Mouse (Mus musculus) liver, embryonic 16.5 days (tissue): ENCODE measurements around the gene ccdc198. TPM values are rescaled to one million over a fixed set of nuclear protein-coding genes. Genes with fewer than 3 reads are reported as not detected.
"Not testable (repeated sequence)": the region's sequence is repeated elsewhere in the genome, so short reads cannot be mapped to it uniquely, and the experiment has no call there.

Source experiments
- ATAC-seq: fragments of 200-750 bp; cut with Nextera tagmentation; 2 replicates; pipeline ENCODE4 v1.8.0; 2017; ENCODE audit warnings: low read depth, mild to moderate bottlenecking, moderate number of reproducible peaks, moderate library complexity
- H3K27ac ChIP-seq: fragments of 300-500 bp; sonication (generic); 2 replicates; pipeline ENCODE4 v1.5.1; 2014; ENCODE audit warnings: mild to moderate bottlenecking, low read length
- H3K27me3 ChIP-seq: fragments of 300-500 bp; sonication (generic); 2 replicates; pipeline ENCODE4 v1.6.1; 2014; ENCODE audit warnings: low read depth, low read length, mixed read lengths; ENCODE audit not compliant: control insufficient read depth, insufficient read depth
- H3K36me3 ChIP-seq: fragments of 300-500 bp; sonication (generic); 2 replicates; pipeline ENCODE4 v1.6.1; 2014; ENCODE audit warnings: mild to moderate bottlenecking; ENCODE audit not compliant: control insufficient read depth, insufficient read depth
- H3K4me1 ChIP-seq: fragments of 300-500 bp; sonication (generic); 2 replicates; pipeline ENCODE4 v1.6.1; 2014; ENCODE audit warnings: low read depth, low read length, mixed read lengths; ENCODE audit not compliant: control insufficient read depth
- H3K4me2 ChIP-seq: fragments of 300-500 bp; sonication (generic); 2 replicates; pipeline ENCODE4 v1.6.1; 2014; ENCODE audit warnings: low read depth, low read length, mixed read lengths
- H3K4me3 ChIP-seq: fragments of 300-500 bp; sonication (generic); 2 replicates; pipeline ENCODE4 v1.5.1; 2014; ENCODE audit warnings: low read depth, mild to moderate bottlenecking, low read length
- H3K9ac ChIP-seq: fragments of 300-500 bp; sonication (generic); 2 replicates; pipeline ENCODE4 v1.6.1; 2014; ENCODE audit warnings: low read depth, low read length
- H3K9me3 ChIP-seq: fragments of 300-500 bp; sonication (generic); replicated peaks from 2 replicates; pipeline ENCODE4 v1.6.1; 2016; ENCODE audit warnings: low read length; ENCODE audit not compliant: control insufficient read depth
- WGBS: fragments of 180-500 bp; shearing (Covaris S2); extraction: QIAGEN DNeasy Blood & Tissue Kit; methylation state at CpG from one replicate; pipeline ENCODE4 v1.1.7; 2014; ENCODE audit not compliant: insufficient replicate concordance; 5-methylcytosine and 5-hydroxymethylcytosine counted together
- polyA plus RNA-seq: library from polyadenylated mRNA; unstranded; fragments of >200 nt; fragmentation: Nextera tagmentation; extraction: Ambion mirVana; gene quantifications from 2 replicates; pipeline ENCODE4 v1.2.1, GENCODE M21; 2015

ccdc198 gene
- polyA plus RNA-seq: 0.91 and 1.2 TPM in 2 replicates

DNA sequence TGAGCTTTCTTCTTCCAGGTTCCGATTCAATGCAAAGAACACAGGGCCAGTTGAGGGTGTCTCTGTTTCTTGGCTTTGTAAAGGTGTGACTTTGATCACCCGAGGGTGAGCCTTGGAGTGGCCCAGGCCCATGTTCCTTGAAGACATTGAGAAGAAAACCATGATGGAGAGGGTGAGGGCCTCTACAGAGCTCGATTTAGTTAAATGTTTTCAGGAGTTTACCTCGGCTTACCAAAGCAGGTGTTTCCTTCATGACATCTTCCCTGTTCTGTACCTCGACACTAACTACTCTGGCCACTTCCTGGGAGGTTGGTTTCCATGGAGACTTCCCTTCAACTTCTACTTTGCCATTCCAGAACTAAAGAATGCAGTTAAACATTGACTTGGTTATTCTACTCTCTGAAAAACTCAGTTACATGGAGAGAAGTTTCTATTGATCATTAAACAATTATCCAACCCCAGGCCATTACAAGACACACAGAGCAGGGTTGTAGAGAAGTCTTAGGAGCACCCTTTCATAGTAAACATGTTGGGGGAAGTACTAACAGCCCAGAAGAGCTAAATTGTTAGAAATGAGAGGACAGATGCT, at the start of gene ccdc198:
ccdc198 (minus strand) TSS at position 349 of the 589 bp plus-strand sequence.
- no peak for ATAC-seq
- no peak within 1 kb of the TSS for H3K9ac ChIP-seq
- no peaks in the 10 kb centered on the region for H3K9me3 ChIP-seq
- H3K27ac ChIP-seq: no peak within 1 kb of the TSS
- no peaks in the 10 kb centered on the region for H3K36me3 ChIP-seq
- 34% methylated on average over 5 of the region's 5 CpGs for WGBS
- no peak within 1 kb of the TSS for H3K4me2 ChIP-seq
- no peaks in the 10 kb centered on the region for H3K4me1 ChIP-seq
- no peak within 1 kb of the TSS for H3K4me3 ChIP-seq
- no peaks in the 10 kb centered on the region for H3K27me3 ChIP-seq

- Histone ChIP-seq H3K36me3 (no peaks in the 10 kb centered on the region), H3K27me3 (no peaks in the 10 kb centered on the region), H3K4me3 (no peak overlapping the region), H3K9me3 (no peaks in the 10 kb centered on the region), H3K4me1 (no peaks in the 10 kb centered on the region), H3K4me2 (no peak overlapping the region), H3K9ac (no peak overlapping the region), H3K27ac (no peak overlapping the region)
- no peak for ATAC-seq
- 47% methylated on average over 4 of the region's 4 CpGs for WGBS
Measured at GRCm38 (mm10) chr14:49293802-49294449, 48.7 kb upstream of the ccdc198 start.

GRCm38 (mm10) chr14:49290029-49290745, 44.9 kb upstream of the ccdc198 start:
- Histone ChIP-seq H3K9me3 (no peaks in the 10 kb centered on the region), H3K27me3 (no peaks in the 10 kb centered on the region), H3K4me3 (no peak overlapping the region), H3K4me2 (no peak overlapping the region), H3K36me3 (no peaks in the 10 kb centered on the region), H3K4me1 (no peaks in the 10 kb centered on the region), H3K9ac (no peak overlapping the region), H3K27ac (no peak overlapping the region)
- 62% methylated on average over 3 of the region's 3 CpGs for WGBS
- ATAC-seq: no peak

- H3K9ac ChIP-seq: no peak overlapping the region
- no peaks in the 10 kb centered on the region for H3K27me3 ChIP-seq
- no peak overlapping the region for H3K4me2 ChIP-seq
- ATAC-seq: no peak
- no peaks in the 10 kb centered on the region for H3K9me3 ChIP-seq
- H3K4me3 ChIP-seq: no peak overlapping the region
- H3K36me3 ChIP-seq: no peaks in the 10 kb centered on the region
- H3K4me1 ChIP-seq: no peaks in the 10 kb centered on the region
- 53% methylated on average over 7 of the region's 7 CpGs for WGBS
- H3K27ac ChIP-seq: no peak overlapping the region
Measured at GRCm38 (mm10) chr14:49283784-49284655, 38.7 kb upstream of the ccdc198 start.

DNA sequence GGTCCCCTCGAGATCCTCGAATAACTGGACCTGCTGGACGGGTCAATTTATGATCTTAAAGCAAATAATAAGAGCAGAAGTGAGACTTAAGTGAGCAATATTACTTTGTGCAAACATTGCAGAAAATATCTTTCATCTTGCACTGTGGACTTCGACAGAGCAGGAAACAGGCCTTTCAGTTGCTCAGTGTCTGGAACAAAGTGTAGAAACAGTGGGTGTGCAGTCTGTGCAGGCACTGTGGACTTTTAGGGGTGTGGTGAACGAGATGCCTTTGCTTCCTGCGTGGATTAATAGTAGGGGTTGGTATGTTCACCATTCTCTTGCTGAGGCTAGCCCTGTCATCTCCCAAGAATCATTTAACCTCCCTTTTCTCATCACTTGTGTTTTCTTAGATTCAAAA, 33.6 kb upstream of the ccdc198 start:
- Histone ChIP-seq H3K4me1 (no peaks in the 10 kb centered on the region), H3K36me3 (no peaks in the 10 kb centered on the region), H3K4me2 (no peak overlapping the region), H3K9me3 (no peaks in the 10 kb centered on the region), H3K4me3 (no peak overlapping the region), H3K27me3 (no peaks in the 10 kb centered on the region), H3K27ac (no peak overlapping the region), H3K9ac (no peak overlapping the region)
- 51% methylated on average over 6 of the region's 6 CpGs for WGBS
- ATAC-seq: no peak

GRCm38 (mm10) chr14:49278479-49278878, 33.2 kb upstream of the ccdc198 start:
- H3K4me3 ChIP-seq, H3K9ac ChIP-seq, ATAC-seq, H3K4me1 ChIP-seq, H3K27ac ChIP-seq, H3K36me3 ChIP-seq, H3K4me2 ChIP-seq, H3K27me3 ChIP-seq, H3K9me3 ChIP-seq: not testable (repeated sequence)
- 55% methylated on average over 9 of the region's 9 CpGs for WGBS

DNA sequence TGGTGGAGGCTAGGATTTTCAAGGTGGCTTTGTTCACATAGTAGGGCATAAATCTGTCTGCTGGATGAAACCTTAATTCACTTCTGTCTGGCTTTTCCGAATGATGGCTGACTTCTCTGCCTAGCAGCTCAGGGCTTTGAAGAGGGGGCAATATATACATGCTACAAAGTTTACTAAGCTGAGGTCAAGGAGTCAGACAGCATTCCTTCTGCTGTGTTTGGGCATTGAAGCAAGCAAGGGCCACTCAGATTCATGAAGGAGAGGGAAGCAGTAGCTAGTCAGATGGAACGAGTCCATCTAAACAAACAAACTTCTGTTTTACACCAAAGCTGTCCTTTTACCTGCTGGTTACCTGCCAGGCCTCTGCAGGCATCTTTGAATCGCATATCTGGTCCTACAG, 32.4 kb upstream of the ccdc198 start:
- Histone ChIP-seq H3K9ac (no peak overlapping the region), H3K27ac (no peak overlapping the region), H3K4me3 (no peak overlapping the region), H3K36me3 (no peaks in the 10 kb centered on the region), H3K9me3 (no peaks in the 10 kb centered on the region), H3K4me2 (no peak overlapping the region), H3K4me1 (no peaks in the 10 kb centered on the region), H3K27me3 (no peaks in the 10 kb centered on the region)
- 41% methylated on average over 3 of the region's 3 CpGs for WGBS
- no peak for ATAC-seq

- Histone ChIP-seq H3K27ac (no peak overlapping the region), H3K4me2 (no peak overlapping the region), H3K9ac (no peak overlapping the region), H3K4me1 (no peaks in the 10 kb centered on the region), H3K36me3 (no peaks in the 10 kb centered on the region), H3K4me3 (no peak overlapping the region), H3K27me3 (no peaks in the 10 kb centered on the region), H3K9me3 (no peaks in the 10 kb centered on the region)
- WGBS: 23% methylated on average over 2 of the region's 2 CpGs
- ATAC-seq: no peak
Measured at GRCm38 (mm10) chr14:49275376-49275775, 30.1 kb upstream of the ccdc198 start.
